Mouse (Mus musculus) lung, embryonic 15.5 days (tissue): ENCODE measurements around the gene Abcc1. TPM values are rescaled to one million over a fixed set of nuclear protein-coding genes. Genes with fewer than 3 reads are reported as not detected.

Experiments used
- ATAC-seq: fragments of 200-750 bp; cut with Nextera tagmentation; 2 replicates; pipeline ENCODE4 v1.8.0; 2017; ENCODE audit warnings: moderate number of reproducible peaks, borderline replicate concordance; ENCODE audit not compliant: low FRiP score, low TSS enrichment; ENCODE audit errors: extremely low read depth
- H3K27ac ChIP-seq: fragments of 300-500 bp; sonication (generic); 2 replicates; pipeline ENCODE4 v1.5.1; 2015; ENCODE audit warnings: moderate library complexity, mild to moderate bottlenecking, inconsistent platforms
- H3K27me3 ChIP-seq: fragments of 300-500 bp; sonication (generic); 2 replicates; pipeline ENCODE4 v1.6.1; 2015; ENCODE audit warnings: inconsistent platforms
- H3K36me3 ChIP-seq: fragments of 300-500 bp; sonication (generic); 2 replicates; pipeline ENCODE4 v1.6.1; 2015; ENCODE audit warnings: inconsistent platforms
- H3K4me1 ChIP-seq: fragments of 300-500 bp; sonication (generic); 2 replicates; pipeline ENCODE4 v1.6.1; 2015; ENCODE audit warnings: inconsistent platforms
- H3K4me2 ChIP-seq: fragments of 300-500 bp; sonication (generic); 2 replicates; pipeline ENCODE4 v1.6.1; 2015; ENCODE audit warnings: inconsistent platforms, mild to moderate bottlenecking, moderate library complexity
- H3K4me3 ChIP-seq: fragments of 300-500 bp; sonication (generic); 2 replicates; pipeline ENCODE4 v1.5.1; 2015; ENCODE audit warnings: mild to moderate bottlenecking, inconsistent platforms
- H3K9ac ChIP-seq: fragments of 300-500 bp; sonication (generic); 2 replicates; pipeline ENCODE4 v1.6.1; 2015; ENCODE audit warnings: inconsistent platforms
- H3K9me3 ChIP-seq: fragments of 300-500 bp; sonication (generic); 2 replicates; pipeline ENCODE4 v1.6.1; 2016; ENCODE audit warnings: inconsistent platforms
- WGBS: fragments of 180-500 bp; shearing (Covaris S2); methylation state at CpG from one replicate; pipeline ENCODE4 v1.1.7; 2015; 5-methylcytosine and 5-hydroxymethylcytosine counted together
- polyA plus RNA-seq: library from polyadenylated mRNA; unstranded; fragments of >200 nt; fragmentation: Nextera tagmentation; extraction: Ambion mirVana; gene quantifications from 2 replicates; pipeline ENCODE4 v1.2.1, GENCODE M21; 2015

Abcc1 gene
- polyA plus RNA-seq, 1 experiment from 2014 or later: 11.4 TPM

DNA sequence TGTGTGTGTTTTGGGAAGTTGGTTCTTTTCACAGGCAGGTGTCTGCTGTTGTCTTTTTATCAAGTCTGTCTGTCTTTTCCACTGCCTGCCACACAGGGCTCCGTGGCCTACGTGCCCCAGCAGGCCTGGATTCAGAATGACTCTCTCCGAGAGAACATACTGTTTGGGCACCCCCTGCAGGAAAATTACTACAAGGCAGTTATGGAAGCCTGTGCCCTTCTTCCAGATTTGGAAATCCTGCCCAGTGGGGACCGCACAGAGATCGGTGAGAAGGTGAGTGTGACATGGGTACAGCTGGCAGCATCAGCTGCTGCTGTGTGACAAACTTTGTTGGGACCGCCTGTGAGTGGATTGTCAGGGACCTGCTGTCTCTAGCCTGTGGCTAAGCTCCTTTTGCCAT, 83.8 kb downstream of the Abcc1 start:
- Histone ChIP-seq H3K4me3 (no peak overlapping the region), H3K27ac (no peak overlapping the region), H3K27me3 (no peaks in the 10 kb centered on the region), H3K4me1 (no peaks in the 10 kb centered on the region), H3K4me2 (no peak overlapping the region), H3K9me3 (no peaks in the 10 kb centered on the region), H3K9ac (no peak overlapping the region), H3K36me3 (0 out of 2 replicates have a peak, but pooled peaks cover 4% of the 10 kb centered on the region)
- 80% methylated on average over 6 of the region's 6 CpGs for WGBS
- no peak for ATAC-seq

DNA sequence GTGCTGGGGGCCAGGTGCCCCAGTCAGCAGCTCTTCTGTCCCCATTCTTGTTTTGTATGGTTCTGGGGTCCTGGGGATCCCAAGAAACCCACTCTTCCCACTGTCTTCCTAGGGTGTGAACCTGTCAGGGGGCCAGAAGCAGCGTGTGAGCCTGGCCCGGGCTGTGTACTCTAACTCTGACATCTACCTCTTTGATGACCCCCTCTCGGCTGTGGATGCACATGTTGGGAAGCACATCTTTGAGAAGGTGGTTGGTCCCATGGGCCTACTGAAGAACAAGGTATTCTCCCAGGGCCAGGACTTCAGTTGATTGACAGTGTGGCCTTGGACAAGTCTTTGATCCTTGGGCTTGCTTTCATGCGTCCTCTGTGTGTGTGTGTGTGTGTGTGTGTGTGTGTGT, 86.0 kb downstream of the Abcc1 start:
- H3K4me2 ChIP-seq: no peak overlapping the region
- no peak overlapping the region for H3K9ac ChIP-seq
- H3K27me3 ChIP-seq: no peaks in the 10 kb centered on the region
- no peaks in the 10 kb centered on the region for H3K9me3 ChIP-seq
- H3K4me3 ChIP-seq: no peak overlapping the region
- 81% methylated on average over 4 of the region's 4 CpGs for WGBS
- no peak for ATAC-seq
- no peaks in the 10 kb centered on the region for H3K4me1 ChIP-seq
- H3K36me3 ChIP-seq: 0 out of 2 replicates have a peak, but pooled peaks cover 4% of the 10 kb centered on the region
- no peak overlapping the region for H3K27ac ChIP-seq

DNA sequence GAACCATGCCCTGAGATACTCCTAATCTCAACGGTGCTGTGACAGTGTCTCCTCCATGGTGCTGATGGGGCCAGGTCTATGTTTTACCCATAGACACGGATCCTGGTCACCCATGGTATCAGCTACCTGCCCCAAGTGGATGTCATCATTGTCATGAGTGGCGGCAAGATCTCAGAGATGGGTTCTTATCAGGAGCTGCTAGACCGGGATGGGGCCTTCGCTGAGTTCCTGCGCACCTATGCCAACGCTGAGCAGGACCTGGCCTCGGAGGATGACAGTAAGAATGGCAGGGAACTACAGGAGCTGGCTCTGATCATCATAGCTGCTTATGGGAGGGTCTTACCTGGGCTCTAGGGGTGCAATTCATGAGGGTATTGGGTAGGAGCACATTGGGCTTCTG, 86.9 kb downstream of the Abcc1 start:
- Histone ChIP-seq H3K4me3 (no peak overlapping the region), H3K9me3 (no peaks in the 10 kb centered on the region), H3K27ac (no peak overlapping the region), H3K36me3 (0 out of 2 replicates have a peak, but pooled peaks cover 4% of the 10 kb centered on the region), H3K4me1 (no peaks in the 10 kb centered on the region), H3K27me3 (no peaks in the 10 kb centered on the region), H3K4me2 (no peak overlapping the region), H3K9ac (no peak overlapping the region)
- ATAC-seq: no peak
- WGBS: 87% methylated on average over 8 of the region's 8 CpGs

DNA sequence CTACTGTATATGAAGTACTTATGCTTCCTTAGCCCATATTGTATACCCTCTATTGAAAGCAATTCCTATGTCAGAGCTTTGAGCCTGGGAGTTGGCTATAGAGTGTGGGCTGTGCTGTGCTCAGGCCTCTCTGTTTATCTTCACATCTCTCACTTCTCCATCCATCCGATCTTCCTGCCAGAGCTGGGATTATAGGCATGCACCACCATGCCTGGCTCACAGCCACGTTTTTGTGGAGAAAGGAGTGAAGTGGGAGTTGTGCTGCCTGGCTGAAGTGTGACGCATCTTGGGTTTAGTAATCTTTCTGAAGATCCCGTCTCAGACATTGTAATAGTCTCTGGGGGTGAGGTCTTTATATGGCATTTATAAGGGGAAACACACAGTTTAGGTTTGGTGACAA, 88.5 kb downstream of the Abcc1 start:
- H3K4me1 ChIP-seq: no peaks in the 10 kb centered on the region
- 71% methylated on average over 4 of the region's 4 CpGs for WGBS
- H3K9ac ChIP-seq: no peak overlapping the region
- no peak overlapping the region for H3K27ac ChIP-seq
- H3K9me3 ChIP-seq: no peaks in the 10 kb centered on the region
- no peak overlapping the region for H3K4me2 ChIP-seq
- no peak for ATAC-seq
- no peaks in the 10 kb centered on the region for H3K27me3 ChIP-seq
- 0 out of 2 replicates have a peak, but pooled peaks cover 4% of the 10 kb centered on the region for H3K36me3 ChIP-seq
- H3K4me3 ChIP-seq: no peak overlapping the region

DNA sequence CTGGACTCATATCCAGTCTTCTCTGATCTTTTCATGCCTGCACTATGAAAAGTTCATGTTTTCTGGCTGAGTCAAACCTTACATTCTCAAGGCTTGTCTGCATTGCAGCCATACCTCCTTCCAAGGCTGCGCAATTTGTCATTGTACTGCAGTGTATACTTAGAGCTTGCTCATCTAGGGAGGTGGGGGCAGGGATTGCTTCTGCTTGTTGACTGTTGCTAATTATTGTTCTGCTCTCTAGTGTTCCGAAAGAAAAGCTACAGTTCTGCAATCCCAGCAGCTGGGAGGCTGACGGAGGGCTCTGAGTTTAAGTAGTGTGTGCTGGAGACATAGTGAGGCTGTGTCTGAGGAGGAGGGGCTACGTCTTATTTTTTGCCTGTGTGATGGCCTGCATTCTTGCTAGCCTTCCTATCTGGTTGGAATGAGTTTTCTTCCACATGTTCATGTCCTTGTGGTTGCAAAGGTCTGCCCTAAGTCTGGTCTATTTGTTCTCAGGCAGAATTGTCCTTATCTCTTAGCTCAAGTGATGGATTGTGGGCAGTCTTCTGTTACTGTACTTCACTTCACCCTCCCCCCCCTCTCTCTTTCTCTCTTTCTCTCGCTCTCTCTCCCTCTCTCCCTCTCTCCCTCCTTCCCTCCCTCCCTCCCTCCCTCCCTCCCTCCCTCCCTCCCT, 90.2 kb downstream of the Abcc1 start:
- no peak overlapping the region for H3K4me2 ChIP-seq
- no peak overlapping the region for H3K9ac ChIP-seq
- no peaks in the 10 kb centered on the region for H3K36me3 ChIP-seq
- H3K4me3 ChIP-seq: no peak overlapping the region
- no peaks in the 10 kb centered on the region for H3K4me1 ChIP-seq
- H3K27ac ChIP-seq: peak overlapping the region; percentile 19; the same call in 1 of the 2 replicates
- WGBS: 41% methylated on average over 5 of the region's 5 CpGs
- no peaks in the 10 kb centered on the region for H3K9me3 ChIP-seq
- peak; percentile 66 for ATAC-seq
- no peaks in the 10 kb centered on the region for H3K27me3 ChIP-seq

DNA sequence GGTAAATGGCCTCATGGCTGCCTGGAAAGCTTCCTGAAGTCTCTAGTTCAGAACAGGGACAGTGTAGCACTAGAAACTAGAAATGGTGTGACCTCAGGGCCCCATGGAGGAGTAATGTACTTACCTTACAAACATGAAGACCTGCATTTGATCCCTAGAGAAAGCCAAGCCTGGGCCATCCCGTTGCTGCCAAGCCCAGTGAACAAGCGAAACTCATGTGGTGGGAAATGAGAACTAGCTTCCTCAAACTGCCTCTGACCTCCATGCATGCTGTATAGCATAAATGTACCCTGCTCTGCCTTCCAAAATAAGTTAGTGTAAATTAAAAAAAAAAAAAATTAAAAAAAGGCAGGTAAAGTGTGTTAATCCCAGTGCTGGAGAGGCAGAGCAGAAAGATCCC, 101.2 kb downstream of the Abcc1 start:
- no peak overlapping the region for H3K9ac ChIP-seq
- H3K36me3 ChIP-seq: peaks cover 21% of the 10 kb centered on the region

DNA sequence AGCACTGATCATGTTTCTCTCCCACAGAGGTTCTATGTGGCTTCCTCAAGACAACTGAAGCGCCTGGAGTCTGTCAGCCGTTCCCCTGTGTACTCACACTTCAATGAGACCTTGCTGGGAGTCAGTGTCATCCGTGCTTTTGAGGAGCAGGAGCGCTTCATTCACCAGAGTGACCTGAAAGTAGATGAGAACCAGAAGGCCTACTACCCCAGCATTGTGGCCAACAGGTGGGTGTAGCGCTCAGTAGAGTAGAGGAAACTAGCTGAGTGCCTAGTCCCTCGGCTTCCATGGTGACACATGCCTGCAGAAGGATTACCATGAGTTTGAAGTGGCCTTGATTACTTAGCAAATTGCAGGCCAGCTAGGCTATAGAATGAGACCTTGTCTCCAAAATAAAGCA, 103.7 kb downstream of the Abcc1 start:
- H3K27ac ChIP-seq: no peak overlapping the region
- WGBS: 85% methylated on average over 6 of the region's 6 CpGs
- no peak overlapping the region for H3K4me2 ChIP-seq
- no peaks in the 10 kb centered on the region for H3K27me3 ChIP-seq
- ATAC-seq: no peak
- H3K4me1 ChIP-seq: no peaks in the 10 kb centered on the region
- no peaks in the 10 kb centered on the region for H3K9me3 ChIP-seq
- peaks cover 16% of the 10 kb centered on the region for H3K36me3 ChIP-seq
- H3K9ac ChIP-seq: no peak overlapping the region
- no peak overlapping the region for H3K4me3 ChIP-seq

More for the DNA sequence above, 101.2 kb downstream of the Abcc1 start:
- H3K4me3 ChIP-seq: no peak overlapping the region
- 92% methylated on average over 2 of the region's 2 CpGs for WGBS
- no peaks in the 10 kb centered on the region for H3K27me3 ChIP-seq
- ATAC-seq: no peak
- H3K27ac ChIP-seq: no peak overlapping the region
- no peaks in the 10 kb centered on the region for H3K9me3 ChIP-seq
- no peaks in the 10 kb centered on the region for H3K4me1 ChIP-seq
- no peak overlapping the region for H3K4me2 ChIP-seq

DNA sequence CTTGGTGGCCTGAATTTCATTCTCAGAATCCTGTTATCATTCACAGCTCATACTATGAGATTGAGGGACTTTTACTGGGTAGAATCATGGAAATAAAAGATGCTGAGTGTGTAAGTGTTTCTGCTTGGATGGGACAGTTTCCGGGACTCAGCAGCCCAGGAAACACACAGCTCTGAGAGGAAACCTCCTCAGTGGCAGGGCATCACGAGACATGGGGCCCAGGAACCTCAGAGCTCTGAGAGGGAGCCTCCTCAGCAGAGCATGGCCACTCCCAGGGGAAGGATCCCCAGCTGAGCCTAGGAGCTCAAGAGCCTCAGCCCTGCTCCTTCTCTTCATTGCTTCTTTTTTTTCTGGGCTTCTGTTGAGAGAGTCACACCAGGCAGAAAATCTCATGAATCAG, 107.0 kb downstream of the Abcc1 start:
- WGBS: 79% methylated on average over 2 of the region's 2 CpGs
- Histone ChIP-seq H3K27me3 (no peaks in the 10 kb centered on the region), H3K9ac (no peak overlapping the region), H3K4me3 (no peak overlapping the region), H3K36me3 (peaks cover 17% of the 10 kb centered on the region), H3K4me2 (no peak overlapping the region), H3K27ac (no peak overlapping the region), H3K4me1 (no peaks in the 10 kb centered on the region), H3K9me3 (no peaks in the 10 kb centered on the region)
- no peak for ATAC-seq

DNA sequence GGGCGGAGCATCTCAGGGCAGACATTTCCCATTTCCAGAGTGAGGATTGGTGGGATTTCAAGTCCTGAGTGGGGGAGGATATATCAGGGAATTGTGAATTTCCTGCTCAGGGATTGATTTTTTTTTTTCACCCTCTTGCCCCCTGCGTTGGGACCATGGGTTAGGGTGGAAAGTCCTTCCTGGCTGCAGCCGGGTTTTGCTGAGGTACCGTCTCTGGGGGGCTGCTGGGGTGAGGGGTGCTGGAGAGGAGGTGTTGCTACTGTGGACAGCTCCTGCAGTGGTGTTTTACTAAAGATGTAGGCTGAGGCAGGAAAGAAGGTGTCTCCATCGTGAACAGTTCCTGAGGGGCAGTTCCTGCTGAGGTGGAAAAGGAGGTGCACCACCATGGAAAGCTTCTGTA, 107.5 kb downstream of the Abcc1 start:
- H3K4me3 ChIP-seq: no peak overlapping the region
- no peak overlapping the region for H3K9ac ChIP-seq
- no peak for ATAC-seq
- H3K4me2 ChIP-seq: no peak overlapping the region
- no peaks in the 10 kb centered on the region for H3K27me3 ChIP-seq
- H3K36me3 ChIP-seq: peaks cover 20% of the 10 kb centered on the region
- H3K4me1 ChIP-seq: no peaks in the 10 kb centered on the region
- 89% methylated on average over 5 of the region's 5 CpGs for WGBS
- H3K27ac ChIP-seq: no peak overlapping the region
- no peaks in the 10 kb centered on the region for H3K9me3 ChIP-seq

DNA sequence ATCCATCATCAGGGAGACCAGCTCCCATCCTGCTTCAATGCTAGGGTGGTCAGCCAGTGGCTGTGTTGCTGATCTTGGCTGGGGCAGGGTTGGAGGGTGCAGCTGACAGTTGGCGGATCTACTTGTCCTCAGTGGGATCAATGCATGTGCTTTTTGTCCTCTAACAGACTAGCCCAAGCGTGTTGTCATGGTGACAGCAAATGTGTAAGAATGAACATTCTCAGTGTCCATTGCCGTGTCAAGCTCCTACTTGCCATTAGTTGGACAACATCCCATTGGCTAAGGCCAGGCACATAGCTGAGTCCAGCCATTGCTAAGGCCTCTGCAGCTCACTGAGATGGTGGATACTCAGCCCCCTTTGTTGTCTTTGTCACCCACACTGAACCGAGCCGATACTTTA, 110.8 kb downstream of the Abcc1 start:
- peaks cover 12% of the 10 kb centered on the region; the same call in 1 of the 2 replicates for H3K36me3 ChIP-seq

DNA sequence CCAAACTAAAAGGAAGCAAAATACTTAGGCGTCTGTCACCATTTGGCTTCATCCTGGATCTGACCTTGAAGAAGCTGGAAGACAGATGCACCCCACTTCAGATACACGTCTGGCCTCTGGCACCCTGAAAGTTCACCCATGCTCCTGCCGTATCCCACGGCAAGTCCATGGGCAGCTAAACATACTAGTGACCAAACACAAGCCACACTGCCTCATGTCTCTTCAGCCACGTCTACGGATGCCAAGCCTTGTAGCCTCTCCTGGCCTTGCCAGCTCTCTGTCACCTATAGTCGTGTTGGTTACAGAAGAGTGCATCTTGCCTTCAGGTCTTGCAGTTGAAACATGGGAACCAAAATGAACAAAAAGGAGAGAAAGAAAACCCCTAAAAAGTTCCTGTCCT, 112.3 kb downstream of the Abcc1 start:
- no peak for ATAC-seq
- Histone ChIP-seq H3K4me2 (no peak overlapping the region), H3K9me3 (no peaks in the 10 kb centered on the region), H3K9ac (no peak overlapping the region), H3K36me3 (peaks cover 12% of the 10 kb centered on the region; the same call in 1 of the 2 replicates), H3K27ac (no peak overlapping the region), H3K27me3 (no peaks in the 10 kb centered on the region), H3K4me1 (no peaks in the 10 kb centered on the region), H3K4me3 (no peak overlapping the region)
- WGBS: 90% methylated on average over 7 of the region's 7 CpGs

More for the DNA sequence above, 110.8 kb downstream of the Abcc1 start:
- Histone ChIP-seq H3K9me3 (no peaks in the 10 kb centered on the region), H3K4me2 (no peak overlapping the region), H3K9ac (no peak overlapping the region), H3K27ac (no peak overlapping the region), H3K4me3 (no peak overlapping the region), H3K27me3 (no peaks in the 10 kb centered on the region), H3K4me1 (no peaks in the 10 kb centered on the region)
- WGBS: 88% methylated on average over 5 of the region's 5 CpGs
- no peak for ATAC-seq

DNA sequence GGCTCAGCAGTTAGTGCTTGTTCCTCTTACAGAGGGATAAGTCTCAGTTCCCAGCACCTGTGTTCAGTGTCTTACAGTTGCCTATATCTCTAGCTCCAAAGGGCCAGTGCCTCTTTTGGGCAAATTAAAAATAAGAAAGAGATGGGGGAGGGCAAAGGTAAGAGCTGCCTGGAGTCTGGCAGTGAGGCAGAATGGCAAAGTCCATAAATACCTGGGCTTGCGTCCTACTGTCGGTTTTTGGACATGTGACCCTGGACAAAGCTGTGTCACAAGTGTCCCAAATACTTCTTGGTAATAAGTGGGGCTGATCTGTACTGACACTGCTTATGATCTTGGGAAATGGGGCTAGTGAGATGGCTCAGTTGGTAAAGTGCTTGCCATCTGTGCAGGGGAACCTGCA, 113.6 kb downstream of the Abcc1 start:
- H3K4me1 ChIP-seq: no peaks in the 10 kb centered on the region
- H3K4me2 ChIP-seq: no peak overlapping the region
- H3K4me3 ChIP-seq: no peak overlapping the region
- H3K27me3 ChIP-seq: no peaks in the 10 kb centered on the region
- WGBS: 93% methylated on average over 2 of the region's 2 CpGs
- no peak overlapping the region for H3K9ac ChIP-seq
- no peaks in the 10 kb centered on the region for H3K9me3 ChIP-seq
- no peak overlapping the region for H3K27ac ChIP-seq
- H3K36me3 ChIP-seq: peaks cover 12% of the 10 kb centered on the region; the same call in 1 of the 2 replicates
- no peak for ATAC-seq
